Mouse (Mus musculus): ENCODE measurements around the gene Sh2d1b2. TPM values are rescaled to one million over a fixed set of nuclear protein-coding genes. Genes with fewer than 3 reads are reported as not detected.

The Sh2d1b2 gene
- polyA plus RNA-seq, 1 experiment from 2014 or later, result 0.58 TPM

GRCm38 (mm10) chr1:170254893-170255559 is 22.5 kb downstream of the Sh2d1b2 start:
- WGBS, result 41% methylated on average over 23 of the region's 30 CpGs
- Histone ChIP-seq H3K27ac (ENCODE audit: low read length) (no peak overlapping the region), H3K4me3 (ENCODE audit: low read length) (peak overlapping the region; percentile 72), H3K9me3 (ENCODE audit: control insufficient read depth, low read length) (no peaks in the 10 kb centered on the region), H3K9ac (ENCODE audit: low read length) (peak overlapping the region; percentile 83), H3K27me3 (ENCODE audit: control insufficient read depth, insufficient read depth, low read depth, low read length) (no peaks in the 10 kb centered on the region), H3K4me1 (replicated peaks; ENCODE audit: control insufficient read depth, insufficient read depth, low read length) (no peaks in the 10 kb centered on the region), H3K4me2 (ENCODE audit: low read depth, low read length) (peak overlapping the region; percentile 49), H3K36me3 (ENCODE audit: control insufficient read depth, insufficient read depth, low read length) (no peaks in the 10 kb centered on the region)
- ATAC-seq (ENCODE audit: low read depth), result peak; percentile 75; the same call in 1 of the 2 replicates

GRCm38 (mm10) chr1:170255560-170255910 is 23.0 kb downstream of the Sh2d1b2 start:
- Histone ChIP-seq H3K27ac (ENCODE audit: low read length) (no peak overlapping the region), H3K9me3 (ENCODE audit: control insufficient read depth, low read length) (no peaks in the 10 kb centered on the region), H3K4me2 (ENCODE audit: low read depth, low read length) (peak overlapping the region; percentile 49), H3K9ac (ENCODE audit: low read length) (peak overlapping the region; percentile 83), H3K4me3 (ENCODE audit: low read length) (peak overlapping the region; percentile 72), H3K36me3 (ENCODE audit: control insufficient read depth, insufficient read depth, low read length) (no peaks in the 10 kb centered on the region), H3K27me3 (ENCODE audit: control insufficient read depth, insufficient read depth, low read depth, low read length) (no peaks in the 10 kb centered on the region), H3K4me1 (replicated peaks; ENCODE audit: control insufficient read depth, insufficient read depth, low read length) (no peaks in the 10 kb centered on the region)
- ATAC-seq (ENCODE audit: low read depth), result peak; percentile 98
- WGBS, result 7% methylated on average over 29 of the region's 32 CpGs

GRCm38 (mm10) chr1:170270281-170270680 is 37.7 kb downstream of the Sh2d1b2 start:
- ATAC-seq (ENCODE audit: low read depth), result no peak
- H3K27ac ChIP-seq (ENCODE audit: low read length), result no peak overlapping the region
- H3K4me3 ChIP-seq (ENCODE audit: low read length), result no peak overlapping the region
- H3K4me2 ChIP-seq (ENCODE audit: low read depth, low read length), result no peak overlapping the region
- H3K4me1 ChIP-seq (replicated peaks; ENCODE audit: control insufficient read depth, insufficient read depth, low read length), result no peaks in the 10 kb centered on the region
- H3K27me3 ChIP-seq (ENCODE audit: control insufficient read depth, insufficient read depth, low read depth, low read length), result no peaks in the 10 kb centered on the region
- H3K9ac ChIP-seq (ENCODE audit: low read length), result no peak overlapping the region
- 0 out of 2 replicates have a peak, but pooled peaks cover 2% of the 10 kb centered on the region for H3K9me3 ChIP-seq (ENCODE audit: control insufficient read depth, low read length)
- 72% methylated on average over 6 of the region's 6 CpGs for WGBS
- no peaks in the 10 kb centered on the region for H3K36me3 ChIP-seq (ENCODE audit: control insufficient read depth, insufficient read depth, low read length)

- Histone ChIP-seq H3K4me1 (replicated peaks; ENCODE audit: control insufficient read depth, insufficient read depth, low read length) (no peaks in the 10 kb centered on the region), H3K36me3 (ENCODE audit: control insufficient read depth, insufficient read depth, low read length) (no peaks in the 10 kb centered on the region), H3K27me3 (ENCODE audit: control insufficient read depth, insufficient read depth, low read depth, low read length) (no peaks in the 10 kb centered on the region), H3K4me2 (ENCODE audit: low read depth, low read length) (no peak overlapping the region), H3K9ac (ENCODE audit: low read length) (no peak overlapping the region), H3K9me3 (ENCODE audit: control insufficient read depth, low read length) (0 out of 2 replicates have a peak, but pooled peaks cover 2% of the 10 kb centered on the region), H3K27ac (ENCODE audit: low read length) (no peak overlapping the region), H3K4me3 (ENCODE audit: low read length) (no peak overlapping the region)
- ATAC-seq (ENCODE audit: low read depth), result no peak
- 76% methylated on average over 4 of the region's 4 CpGs for WGBS
These were observed 38.1 kb downstream of the Sh2d1b2 start for GRCm38 (mm10) chr1:170270696-170271095.

GRCm38 (mm10) chr1:170273252-170273651 is 40.7 kb downstream of the Sh2d1b2 start:
- H3K27ac ChIP-seq (ENCODE audit: low read length), result no peak overlapping the region

GRCm38 (mm10) chr1:170277016-170277415 is 44.5 kb downstream of the Sh2d1b2 start, which contains the start of gene Sh2d1b1:
Sh2d1b1 (plus strand) TSS chr1:170277320.
- H3K27me3 ChIP-seq (ENCODE audit: control insufficient read depth, insufficient read depth, low read depth, low read length), result no peaks in the 10 kb centered on the region
- no peak within 1 kb of the TSS for H3K4me2 ChIP-seq (ENCODE audit: low read depth, low read length)
- H3K27ac ChIP-seq (ENCODE audit: low read length), result no peak within 1 kb of the TSS
- no peak within 1 kb of the TSS for H3K9ac ChIP-seq (ENCODE audit: low read length)
- no peaks in the 10 kb centered on the region for H3K36me3 ChIP-seq (ENCODE audit: control insufficient read depth, insufficient read depth, low read length)
- no peaks in the 10 kb centered on the region for H3K9me3 ChIP-seq (ENCODE audit: control insufficient read depth, low read length)
- no peak within 1 kb of the TSS for H3K4me3 ChIP-seq (ENCODE audit: low read length)
- WGBS, result 65% methylated on average over 2 of the region's 3 CpGs
- no peak for ATAC-seq (ENCODE audit: low read depth)
- no peaks in the 10 kb centered on the region for H3K4me1 ChIP-seq (replicated peaks; ENCODE audit: control insufficient read depth, insufficient read depth, low read length)

More at GRCm38 (mm10) chr1:170273252-170273651, 40.7 kb downstream of the Sh2d1b2 start:
- no peak overlapping the region for H3K4me2 ChIP-seq (ENCODE audit: low read depth, low read length)
- H3K9ac ChIP-seq (ENCODE audit: low read length), result no peak overlapping the region
- H3K4me3 ChIP-seq (ENCODE audit: low read length), result no peak overlapping the region
- H3K4me1 ChIP-seq (replicated peaks; ENCODE audit: control insufficient read depth, insufficient read depth, low read length), result no peaks in the 10 kb centered on the region
- H3K9me3 ChIP-seq (ENCODE audit: control insufficient read depth, low read length), result no peaks in the 10 kb centered on the region
- no peaks in the 10 kb centered on the region for H3K27me3 ChIP-seq (ENCODE audit: control insufficient read depth, insufficient read depth, low read depth, low read length)
- no peaks in the 10 kb centered on the region for H3K36me3 ChIP-seq (ENCODE audit: control insufficient read depth, insufficient read depth, low read length)
- no peak for ATAC-seq (ENCODE audit: low read depth)

GRCm38 (mm10) chr1:170282415-170283129 is 50.0 kb downstream of the Sh2d1b2 start:
- H3K27me3 ChIP-seq (ENCODE audit: control insufficient read depth, insufficient read depth, low read depth, low read length), result no peaks in the 10 kb centered on the region
- 64% methylated on average over 4 of the region's 4 CpGs for WGBS
- H3K27ac ChIP-seq (ENCODE audit: low read length), result no peak overlapping the region
- no peak overlapping the region for H3K4me3 ChIP-seq (ENCODE audit: low read length)
- H3K9me3 ChIP-seq (ENCODE audit: control insufficient read depth, low read length), result no peaks in the 10 kb centered on the region
- no peaks in the 10 kb centered on the region for H3K36me3 ChIP-seq (ENCODE audit: control insufficient read depth, insufficient read depth, low read length)
- H3K4me1 ChIP-seq (replicated peaks; ENCODE audit: control insufficient read depth, insufficient read depth, low read length), result no peaks in the 10 kb centered on the region
- H3K9ac ChIP-seq (ENCODE audit: low read length), result no peak overlapping the region
- H3K4me2 ChIP-seq (ENCODE audit: low read depth, low read length), result no peak overlapping the region
- no peak for ATAC-seq (ENCODE audit: low read depth)

GRCm38 (mm10) chr1:170292239-170292951 is 59.8 kb downstream of the Sh2d1b2 start:
- no peak overlapping the region for H3K27ac ChIP-seq (ENCODE audit: low read length)
- no peaks in the 10 kb centered on the region for H3K27me3 ChIP-seq (ENCODE audit: control insufficient read depth, insufficient read depth, low read depth, low read length)
- no peaks in the 10 kb centered on the region for H3K36me3 ChIP-seq (ENCODE audit: control insufficient read depth, insufficient read depth, low read length)
- no peak overlapping the region for H3K4me3 ChIP-seq (ENCODE audit: low read length)
- H3K4me2 ChIP-seq (ENCODE audit: low read depth, low read length), result peak overlapping the region; percentile 36; the same call in 1 of the 2 replicates
- no peak overlapping the region for H3K9ac ChIP-seq (ENCODE audit: low read length)
- ATAC-seq (ENCODE audit: low read depth), result peak; percentile 10; the same call in 1 of the 2 replicates
- no peaks in the 10 kb centered on the region for H3K9me3 ChIP-seq (ENCODE audit: control insufficient read depth, low read length)
- peaks cover 3% of the 10 kb centered on the region; the same call in 1 of the 2 replicates for H3K4me1 ChIP-seq (replicated peaks; ENCODE audit: control insufficient read depth, insufficient read depth, low read length)
- 25% methylated on average over 9 of the region's 9 CpGs for WGBS

- ATAC-seq (ENCODE audit: low read depth), result no peak
- Histone ChIP-seq H3K27ac (ENCODE audit: low read length) (no peak overlapping the region), H3K36me3 (ENCODE audit: control insufficient read depth, insufficient read depth, low read length) (no peaks in the 10 kb centered on the region), H3K4me1 (replicated peaks; ENCODE audit: control insufficient read depth, insufficient read depth, low read length) (peaks cover 3% of the 10 kb centered on the region; the same call in 1 of the 2 replicates), H3K4me3 (ENCODE audit: low read length) (no peak overlapping the region), H3K9me3 (ENCODE audit: control insufficient read depth, low read length) (no peaks in the 10 kb centered on the region), H3K9ac (ENCODE audit: low read length) (no peak overlapping the region), H3K4me2 (ENCODE audit: low read depth, low read length) (no peak overlapping the region), H3K27me3 (ENCODE audit: control insufficient read depth, insufficient read depth, low read depth, low read length) (no peaks in the 10 kb centered on the region)
- WGBS, result 65% methylated on average over 5 of the region's 5 CpGs
These were observed 60.7 kb downstream of the Sh2d1b2 start for GRCm38 (mm10) chr1:170293257-170293656.
